Comparison of ENCODE assay signal across 8 mouse cellular contexts in the genomic region with DNA sequence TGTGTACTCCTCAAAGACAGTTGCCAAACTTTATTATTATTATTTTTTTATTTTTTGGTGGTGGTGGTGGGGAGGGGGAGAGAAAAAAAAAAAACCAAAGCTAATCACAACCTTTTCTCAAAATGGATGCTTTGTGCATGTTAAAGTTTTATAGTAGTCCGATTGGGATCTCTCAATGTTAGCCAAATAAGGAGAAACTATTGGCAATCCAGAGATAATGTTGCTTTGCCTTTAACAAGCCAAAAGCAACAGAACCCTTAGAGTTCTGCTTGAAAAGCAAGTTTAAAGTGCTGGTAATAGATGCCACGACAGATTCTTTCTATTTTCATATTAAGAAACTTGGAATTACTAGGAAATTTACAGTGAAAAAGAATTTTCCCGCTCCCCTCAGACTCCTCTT. TPM values are rescaled to one million over a fixed set of nuclear protein-coding genes. Genes with fewer than 3 reads are reported as not detected.
A peak's percentile ranks its signal among the peaks of the same experiment; 100 is the strongest.
DNase-seq lines count a peak whose midpoint lies in the region; ATAC-seq and TF ChIP-seq lines count a peak whose summit lies in the region.

No protein-coding gene starts in this region.

- H3K4me1 ChIP-seq in embryonic facial prominence, embryonic 10.5 days, result peaks cover 25% of the 10 kb centered on the region

- peak overlapping the region; percentile 100 for H3K4me3 ChIP-seq in layer of hippocampus, adult 2 months
- peak overlapping the region; percentile 90 for H3K4me3 ChIP-seq in embryonic facial prominence, embryonic 10.5 days
- peak overlapping the region; percentile 97 for H3K4me3 ChIP-seq in myocyte

- no peak for ATAC-seq in monocyte, adult 5-6 weeks (replicated peaks; ENCODE audit: insufficient number of reproducible peaks, low FRiP score, low TSS enrichment, poor library complexity, severe bottlenecking)

- H3ac ChIP-seq in myocyte (ENCODE audit: control insufficient read depth, insufficient read length), result no peak overlapping the region

- no peak for TF ChIP-seq POLR2A in myocyte (IDR thresholded peaks at IDR 0.05; ENCODE audit: insufficient read length, low read depth)

- WGBS in embryonic facial prominence, embryonic 10.5 days, result 37% methylated on average over 3 of the region's 3 CpGs

- H3K79me2 ChIP-seq in myocyte (ENCODE audit: control insufficient read depth, insufficient read depth), result peaks cover 62% of the 10 kb centered on the region

- H3K36me3 ChIP-seq in embryonic facial prominence, embryonic 10.5 days (replicated peaks), result peaks cover 11% of the 10 kb centered on the region; the same call in 1 of the 2 replicates
- H3K36me3 ChIP-seq in myocyte (ENCODE audit: control insufficient read depth, insufficient read depth), result no peaks in the 10 kb centered on the region

- H3K27ac ChIP-seq in layer of hippocampus, adult 2 months, result peak overlapping the region; percentile 99
- H3K27ac ChIP-seq in embryonic facial prominence, embryonic 10.5 days (replicated peaks), result peak overlapping the region; percentile 99

- H3K9me3 ChIP-seq in embryonic facial prominence, embryonic 10.5 days, result no peaks in the 10 kb centered on the region

- no peak for DNase-seq in layer of hippocampus, adult 2 months (ENCODE audit: low spot score in 2 of 2)
- no peak for DNase-seq in layer of hippocampus, adult 18-20 months (ENCODE audit: low spot score in 2 of 2)
- DNase-seq in embryonic facial prominence, embryonic 10.5 days (ENCODE audit: low spot score), result no peak
- peak; percentile 20 for DNase-seq in induced T-regulatory cell, adult 2 months (ENCODE audit: low read depth)
- no peak for DNase-seq in right cerebral cortex, adult 2 months (ENCODE audit: low spot score in 2 of 2)
- DNase-seq in spleen, postnatal 14 days (ENCODE audit: low spot score in 2 of 2), result no peak

- peak overlapping the region; percentile 89 for H3K4me2 ChIP-seq in myocyte (ENCODE audit: low read depth)

- H3K27me3 ChIP-seq in embryonic facial prominence, embryonic 10.5 days (replicated peaks; ENCODE audit: low read depth, poor library complexity, severe bottlenecking), result no peaks in the 10 kb centered on the region
- H3K27me3 ChIP-seq in myocyte (ENCODE audit: control insufficient read depth, insufficient read depth, insufficient read length), result no peaks in the 10 kb centered on the region

- no peak for TF ChIP-seq CTCF in layer of hippocampus, adult 2 months (conservative IDR thresholded peaks at IDR 0.05)

TF ChIP-seq in myocyte, 11 proteins besides CTCF, POLR2A, EP300 and RAD21:
- TF ChIP-seq TCF3 (IDR thresholded peaks at IDR 0.05; ENCODE audit: insufficient read length, low read depth), result no peak
- TF ChIP-seq USF1 (IDR thresholded peaks at IDR 0.05; ENCODE audit: low read depth), result no peak
- no peak for TF ChIP-seq CEBPB (IDR thresholded peaks at IDR 0.05; ENCODE audit: insufficient read depth, poor library complexity, severe bottlenecking)
- no peak for TF ChIP-seq MAX (IDR thresholded peaks at IDR 0.05; ENCODE audit: low read depth)
- TF ChIP-seq E2F4 (IDR thresholded peaks at IDR 0.05; ENCODE audit: insufficient read depth), result no peak
- TF ChIP-seq MYOD1 (IDR thresholded peaks at IDR 0.05; ENCODE audit: control insufficient read depth in 1 of 3, insufficient read length in 2 of 3, low read depth in 2 of 3), result no peak
- TF ChIP-seq TCF12 (IDR thresholded peaks at IDR 0.05; ENCODE audit: insufficient read depth, poor library complexity, severe bottlenecking), result no peak
- TF ChIP-seq MYOG (IDR thresholded peaks at IDR 0.05; ENCODE audit: control insufficient read depth in 1 of 3, insufficient read depth in 1 of 3, insufficient read length in 2 of 3, low read depth in 2 of 3), result no peak
- TF ChIP-seq REST (IDR thresholded peaks at IDR 0.05; ENCODE audit: insufficient read depth, insufficient read length), result no peak
- TF ChIP-seq POLR2AphosphoS2 (IDR thresholded peaks at IDR 0.05; ENCODE audit: insufficient read length, low read depth), result no peak
- no peak for TF ChIP-seq SRF (IDR thresholded peaks at IDR 0.05; ENCODE audit: control insufficient read depth, insufficient read length, low read depth)

RNA-seq across cellular contexts. Expression of a gene that starts 1.5 kb away (rescaled TPM):
- total RNA-seq in layer of hippocampus, adult 2 months (2021), result 100 to 1,000 TPM; 128 to 133 TPM
- total RNA-seq in layer of hippocampus, adult 18-20 months (2021), result 100 to 1,000 TPM; 128 to 134 TPM
- 78.1 and 84.3 TPM in 2 replicates for polyA plus RNA-seq in embryonic facial prominence, embryonic 10.5 days (2016; fragmentation: Nextera tagmentation; extraction: Ambion mirVana)
- polyA plus RNA-seq in myocyte (2012; fragmentation: generic; extraction: Trizol), result 18.5 TPM
- 397 to 532 TPM (median 436 TPM) in 3 replicates for total RNA-seq in monocyte, adult 5-6 weeks (2017)
